Mouse (Mus musculus) liver, adult (tissue): ENCODE data around the gene Garnl3.

ENCODE experiments used
- GATA4 ChIP-seq: IDR thresholded peaks from 2 replicates; pipeline ENCODE4 v1.6.1; 2014; ENCODE audit warnings: mild to moderate bottlenecking, low read length; ENCODE audit not compliant: insufficient replicate concordance

Garnl3 gene

GRCm38 (mm10) chr2:32962062-32962874 lies 169.2 kb downstream of the Garnl3 start:
- TF ChIP-seq GATA4 = no peak

DNA sequence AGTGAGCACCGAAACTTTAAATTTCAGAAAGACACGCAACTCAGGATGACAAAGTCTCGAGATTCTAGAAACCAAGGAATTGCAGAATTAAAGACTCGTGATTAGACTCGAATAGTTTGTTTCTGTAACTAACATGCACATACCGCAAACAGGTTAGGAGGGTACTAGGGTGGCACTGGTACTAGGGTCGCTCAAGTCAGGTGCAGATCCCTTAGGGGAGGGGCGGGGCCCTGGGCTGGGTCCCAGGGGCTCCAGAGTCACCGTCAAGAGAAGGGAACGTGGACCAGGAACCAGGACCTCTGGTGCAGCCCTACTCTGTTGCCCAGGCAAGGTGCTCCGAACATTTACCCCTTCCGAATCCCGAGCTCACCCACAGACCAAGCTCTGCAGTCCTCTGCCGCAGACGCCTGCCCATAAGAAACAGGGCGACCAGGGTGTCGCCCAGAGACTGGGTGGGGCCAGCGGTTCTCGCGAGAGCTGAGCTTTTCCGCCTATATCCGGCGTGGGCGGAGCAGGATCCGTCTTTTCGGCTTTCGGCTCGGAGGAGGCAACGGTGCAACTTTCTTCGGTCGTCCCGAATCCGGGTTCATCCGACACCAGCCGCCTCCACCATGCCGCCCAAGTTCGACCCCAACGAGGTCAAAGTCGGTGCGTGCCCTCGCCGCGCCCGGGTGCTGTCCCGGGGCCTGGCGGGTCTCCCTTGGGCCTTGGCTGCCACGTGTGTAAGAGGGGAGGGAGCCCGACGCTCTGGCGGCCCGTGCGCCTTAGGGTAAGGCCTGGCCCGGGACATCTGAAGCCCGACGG lies 170.1 kb downstream of the Garnl3 start, which contains the start of the genes Rpl12 and Lrsam1:
Gene Rpl12, plus strand, starts transcription at position 368 of the 804 bp plus-strand sequence.
Gene Lrsam1, minus strand, starts transcription at position 423 of the 804 bp plus-strand sequence.
- TF ChIP-seq GATA4 = no peak

DNA sequence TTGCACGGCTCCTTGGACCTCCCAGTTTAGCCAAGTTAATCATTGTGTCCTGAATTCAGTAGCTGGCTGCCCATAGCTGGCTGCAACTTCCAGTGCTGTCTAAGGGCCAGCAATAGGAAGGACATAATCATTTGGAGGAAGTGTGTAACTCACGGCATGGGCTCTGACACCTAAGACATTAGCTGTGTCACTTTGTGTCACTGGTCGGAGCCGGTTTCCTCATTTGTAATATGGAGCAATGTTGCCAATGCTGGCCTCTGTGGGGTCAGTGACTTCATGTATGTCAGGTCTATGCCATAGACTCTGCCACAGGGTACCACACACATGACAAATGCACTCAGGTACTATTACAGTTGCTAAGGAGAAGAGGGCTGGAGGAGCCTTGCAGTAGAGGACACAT lies 171.2 kb downstream of the Garnl3 start:
- no peak for TF ChIP-seq GATA4

GRCm38 (mm10) chr2:32957344-32957743 lies 174.1 kb downstream of the Garnl3 start:
- no peak for TF ChIP-seq GATA4

GRCm38 (mm10) chr2:32954581-32954980 lies 176.9 kb downstream of the Garnl3 start:
- no peak for TF ChIP-seq GATA4

GRCm38 (mm10) chr2:32947454-32947853 lies 184.0 kb downstream of the Garnl3 start:
- no peak for TF ChIP-seq GATA4

- TF ChIP-seq GATA4 = no peak
These were observed 191.0 kb downstream of the Garnl3 start for GRCm38 (mm10) chr2:32940483-32940882.

DNA sequence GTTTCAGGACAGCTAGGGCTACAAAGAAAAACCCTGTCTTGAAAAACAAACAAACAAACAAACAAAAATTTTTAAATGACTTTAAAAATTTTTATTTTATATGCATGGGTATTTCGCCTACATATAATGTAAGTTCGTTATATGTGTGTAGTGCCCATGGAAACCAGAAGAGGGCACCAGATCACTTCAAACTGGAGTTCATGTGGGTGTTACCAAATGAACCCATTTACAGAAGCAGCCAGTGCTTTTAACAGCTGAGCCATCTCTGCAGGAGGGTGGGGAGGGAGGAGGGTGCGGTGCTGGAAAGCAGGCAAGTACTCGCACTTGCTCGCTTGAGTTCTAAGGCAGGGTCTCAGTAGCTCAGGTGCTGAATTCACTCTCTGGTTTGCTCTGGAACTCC lies 192.0 kb downstream of the Garnl3 start:
- no peak for TF ChIP-seq GATA4

GRCm38 (mm10) chr2:32938741-32939140 lies 192.7 kb downstream of the Garnl3 start:
- no peak for TF ChIP-seq GATA4
